Mouse (Mus musculus): ENCODE results near the gene Gm8165. TPM values are rescaled to one million over a fixed set of nuclear protein-coding genes. Genes with fewer than 3 reads are reported as not detected.

Gene Gm8165
- not detected in 2 replicates for total RNA-seq (2023)

GRCm38 (mm10) chr14:43677099-43677498 lies at the start of gene Gm8165:
Gm8165 (minus strand) TSS chr14:43677199.

GRCm38 (mm10) chr14:43697621-43698020 lies 20.6 kb upstream of the Gm8165 start, which contains the start of gene Gm7324:
Gm7324 (plus strand) TSS chr14:43697828.

Other genes starting within 250 kb of the Gm8165 start
- not detected in 2 replicates for gene Gm5799, start 133.6 kb downstream of the Gm8165 start, total RNA-seq (2023)
- gene Gm17654, start 98.1 kb downstream of the Gm8165 start, total RNA-seq (2023), result not detected in 2 replicates
- gene Gm10375, start 69.2 kb downstream of the Gm8165 start, total RNA-seq (2023), result not detected in 2 replicates
- gene Gm7324, start 20.6 kb upstream of the Gm8165 start, total RNA-seq (2023), result 1.2 TPM in 1 of 2 replicates, not detected in the other
- not detected in 2 replicates for gene Gm16506, start 50.3 kb upstream of the Gm8165 start, total RNA-seq (2023)
- gene Gm6526, start 70.7 kb upstream of the Gm8165 start, total RNA-seq (2023), result not detected in 2 replicates
- not detected in 2 replicates for gene Gm8180, start 107.5 kb upstream of the Gm8165 start, total RNA-seq (2023)
- 6.3 and 15.0 TPM in 2 replicates for gene Ear1, start 198.3 kb upstream of the Gm8165 start, total RNA-seq (2023)
- not detected in 2 replicates for gene Ear10, start 246.4 kb upstream of the Gm8165 start, total RNA-seq (2023)
- gene Gm8113, start 248.2 kb upstream of the Gm8165 start, total RNA-seq (2023), result 0.18 TPM in 1 of 2 replicates, not detected in the other